Mouse (Mus musculus): Measurements from ENCODE around the gene Galm.

The Galm gene

DNA sequence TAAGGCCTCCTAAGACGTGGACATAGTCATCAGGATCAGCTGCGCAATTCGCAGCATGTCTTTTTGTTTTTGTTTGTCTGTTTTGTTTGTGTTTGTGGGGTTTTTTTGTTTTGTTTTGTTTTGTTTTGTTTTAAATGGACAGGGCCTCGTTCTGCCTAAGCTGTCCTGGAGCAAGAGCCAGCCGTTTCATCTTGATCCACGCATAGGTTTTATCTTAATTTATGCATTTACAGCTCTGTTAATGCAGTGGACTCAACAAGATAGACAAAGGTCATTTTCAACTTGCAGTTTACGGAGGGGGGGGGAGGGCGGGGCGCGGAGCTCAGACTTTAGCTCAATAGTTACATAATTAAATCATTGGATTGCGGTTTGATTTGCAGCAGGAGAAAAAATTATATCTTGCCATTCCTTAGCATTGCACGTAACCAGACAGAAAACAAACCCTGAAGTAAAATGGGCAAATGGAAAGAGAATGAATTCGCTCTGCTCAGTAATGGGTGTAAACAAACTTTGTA lies 1.3 kb downstream of the Galm start:
- no peak for DNase-seq (ENCODE audit: extremely low read depth, low read depth)

DNA sequence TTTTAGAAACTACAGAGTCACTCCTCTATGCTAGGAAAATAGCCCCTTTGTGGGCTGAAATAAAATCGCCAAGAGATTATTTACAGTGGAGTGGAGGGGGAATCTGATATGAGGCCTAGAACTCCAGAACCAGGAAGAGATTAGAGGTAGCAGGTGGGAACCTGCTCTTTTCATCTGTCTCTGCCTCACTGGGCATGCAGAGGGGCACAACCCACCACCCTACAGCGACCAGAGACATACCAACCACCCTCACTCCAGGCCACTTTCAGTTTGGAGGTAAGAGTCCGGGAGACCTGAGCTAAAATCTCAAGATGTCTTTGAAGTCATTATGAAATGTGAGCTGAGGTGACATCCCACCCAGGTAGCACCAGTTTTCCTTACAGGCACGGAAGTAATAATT lies 2.1 kb downstream of the Galm start:
- no peak for DNase-seq (ENCODE audit: extremely low read depth, low read depth)

DNA sequence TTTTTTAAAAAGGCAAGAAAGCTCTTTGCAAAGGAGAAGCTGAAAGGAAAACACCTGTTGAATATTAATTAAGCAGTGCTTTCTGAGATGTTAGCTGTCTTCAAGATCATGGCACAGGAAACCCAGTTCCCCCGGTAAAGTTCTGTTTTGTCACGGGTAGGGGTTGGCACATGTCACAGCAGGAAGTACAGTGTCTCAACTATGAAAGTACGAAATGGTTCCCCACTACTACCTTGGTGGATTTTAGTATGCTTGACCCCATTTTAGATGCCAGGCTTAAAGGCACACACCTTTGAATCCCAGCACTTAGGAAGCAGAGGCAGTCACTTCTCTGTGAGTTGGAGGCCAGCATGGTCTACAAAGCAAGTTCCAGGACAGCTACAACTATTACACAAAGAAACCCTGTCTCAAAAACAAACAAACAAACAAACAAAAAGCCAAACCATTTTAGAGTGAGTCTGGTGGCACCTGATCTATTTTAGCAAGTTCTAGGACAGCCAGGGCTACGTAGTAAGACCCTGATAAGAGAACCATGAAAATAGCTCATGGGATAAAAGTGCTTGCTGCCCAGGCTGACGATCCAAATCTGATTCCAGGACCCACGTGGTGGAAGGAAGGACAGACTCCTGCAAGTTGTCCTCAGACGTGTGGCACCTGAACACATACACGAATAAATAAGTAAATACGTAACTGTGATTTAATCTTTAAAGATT lies 3.6 kb downstream of the Galm start:
- no peak for DNase-seq (ENCODE audit: extremely low read depth, low read depth)

DNA sequence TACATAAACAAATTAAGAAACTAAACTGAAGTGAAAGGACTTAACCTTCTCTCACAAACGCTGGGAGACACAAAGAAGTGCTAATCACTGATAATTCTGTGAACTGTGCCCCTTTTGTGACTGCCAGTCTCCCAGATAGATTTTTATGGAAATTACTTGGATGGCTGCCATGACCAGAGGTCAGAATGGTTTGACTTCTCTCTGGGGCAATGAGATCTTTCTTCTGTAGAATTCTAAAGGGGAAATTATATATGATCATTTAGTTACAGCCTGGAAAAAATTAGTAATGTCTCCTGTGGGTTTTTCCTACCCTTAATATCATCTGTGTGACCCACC lies 4.1 kb downstream of the Galm start:
- no peak for DNase-seq (ENCODE audit: extremely low read depth, low read depth)

DNA sequence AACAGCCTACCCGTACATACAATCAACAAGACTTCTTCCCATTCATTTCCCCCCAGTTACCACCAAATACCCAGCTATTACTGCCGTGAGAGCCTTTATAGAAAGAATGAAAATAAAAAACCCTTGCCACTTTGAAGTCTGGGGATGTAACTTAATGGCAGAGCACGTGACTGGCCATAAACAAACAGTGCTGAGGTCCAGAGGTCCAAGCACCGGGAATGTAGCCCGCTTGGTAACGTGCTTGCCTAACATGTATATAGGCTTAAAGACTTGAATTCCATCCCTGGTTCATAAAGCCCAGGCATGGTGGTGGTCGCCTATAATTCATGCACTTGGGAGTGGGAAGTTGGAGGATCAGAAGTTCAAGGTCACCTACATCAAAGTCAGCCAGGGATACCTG lies 4.6 kb downstream of the Galm start:
- DNase-seq (ENCODE audit: extremely low read depth, low read depth), result no peak

DNA sequence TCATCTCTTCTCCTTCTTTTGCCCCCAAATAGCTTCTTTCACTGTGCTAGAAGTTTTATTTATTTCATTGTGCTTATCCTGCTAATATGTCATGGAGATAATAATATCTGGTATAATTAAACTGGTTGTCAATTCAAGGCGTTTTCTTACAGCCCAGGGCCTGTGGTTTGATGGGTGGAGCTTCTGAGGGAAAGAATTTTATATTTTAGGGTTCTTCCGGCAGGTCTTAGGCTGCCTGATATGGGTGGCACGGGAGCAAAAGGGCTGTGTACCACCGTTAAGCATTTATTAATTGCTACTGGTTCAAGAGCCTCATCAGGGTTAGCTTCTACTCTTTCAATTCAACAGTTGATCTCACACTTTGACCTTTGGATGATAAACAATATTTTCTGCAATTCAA lies 5.2 kb downstream of the Galm start:
- DNase-seq (ENCODE audit: extremely low read depth, low read depth), result no peak

DNA sequence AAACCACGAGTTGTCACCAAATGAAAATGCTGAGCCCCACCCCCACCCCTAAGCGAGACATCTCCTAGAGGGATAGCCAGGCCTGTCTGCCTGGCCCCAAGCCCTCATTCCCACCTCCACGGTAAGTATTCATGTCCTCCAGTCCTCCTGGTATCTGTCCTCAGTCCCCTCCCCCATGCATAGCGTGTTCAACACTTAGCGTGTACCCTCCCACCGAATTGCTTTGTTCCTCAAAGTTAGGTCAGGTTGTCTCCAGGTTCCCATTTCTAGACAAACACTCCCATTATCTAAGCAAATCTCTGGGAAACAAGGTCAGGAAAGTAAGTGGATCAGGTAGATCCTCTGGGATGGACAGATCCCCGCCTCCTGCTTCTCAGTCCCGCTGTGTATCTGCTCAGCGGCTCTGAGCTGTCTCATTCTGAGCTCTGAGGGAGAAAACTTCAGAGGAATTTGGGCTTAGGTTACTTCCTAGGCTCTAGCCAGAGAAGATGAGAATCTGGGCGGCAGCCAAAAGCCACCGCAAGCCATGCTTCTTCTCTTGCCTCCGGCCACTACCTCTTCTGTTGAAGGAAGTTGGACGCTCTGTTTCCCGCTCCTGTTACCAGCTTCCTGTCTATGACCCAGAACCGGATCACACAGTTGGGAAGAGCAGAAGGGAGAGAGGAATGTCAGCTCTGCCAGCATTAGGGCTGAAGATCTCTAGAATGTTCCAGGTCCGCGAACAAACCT lies 11.3 kb downstream of the Galm start:
- no peak for DNase-seq (ENCODE audit: extremely low read depth, low read depth)

DNA sequence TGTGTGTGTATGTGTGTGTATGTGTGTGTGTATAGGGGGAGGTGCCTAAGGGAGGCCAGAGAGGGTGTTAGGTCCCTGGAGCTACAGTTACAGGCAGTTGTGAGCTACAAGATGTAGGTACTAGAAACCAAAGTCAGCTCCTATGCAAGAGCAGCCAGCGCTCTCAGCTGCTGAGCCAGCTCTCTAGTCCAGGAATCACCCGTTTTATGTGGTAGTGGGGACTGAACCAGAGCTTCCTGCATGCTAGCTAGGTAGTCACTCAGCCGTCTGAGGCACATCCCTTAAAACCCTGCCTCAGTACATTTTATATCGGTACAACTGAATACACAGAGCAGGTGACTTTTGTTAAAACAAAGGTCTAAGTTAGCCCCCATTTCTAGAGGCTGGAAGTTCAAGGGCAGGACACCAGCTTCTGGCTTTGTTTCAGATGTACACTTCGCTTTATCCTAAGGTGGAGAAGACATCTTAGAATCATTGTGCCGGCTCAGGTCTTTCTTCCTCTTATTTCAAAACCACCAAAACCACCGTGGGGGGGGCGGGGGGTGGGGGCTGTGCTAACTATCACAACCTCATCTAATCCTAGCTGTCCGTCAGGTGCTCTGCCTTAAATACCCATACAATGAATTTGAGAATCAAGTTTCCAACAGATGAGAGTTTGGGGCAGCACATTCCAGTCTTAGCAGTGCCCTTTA lies 12.6 kb downstream of the Galm start:
- peak; percentile 41 for DNase-seq (ENCODE audit: extremely low read depth, low read depth)

DNA sequence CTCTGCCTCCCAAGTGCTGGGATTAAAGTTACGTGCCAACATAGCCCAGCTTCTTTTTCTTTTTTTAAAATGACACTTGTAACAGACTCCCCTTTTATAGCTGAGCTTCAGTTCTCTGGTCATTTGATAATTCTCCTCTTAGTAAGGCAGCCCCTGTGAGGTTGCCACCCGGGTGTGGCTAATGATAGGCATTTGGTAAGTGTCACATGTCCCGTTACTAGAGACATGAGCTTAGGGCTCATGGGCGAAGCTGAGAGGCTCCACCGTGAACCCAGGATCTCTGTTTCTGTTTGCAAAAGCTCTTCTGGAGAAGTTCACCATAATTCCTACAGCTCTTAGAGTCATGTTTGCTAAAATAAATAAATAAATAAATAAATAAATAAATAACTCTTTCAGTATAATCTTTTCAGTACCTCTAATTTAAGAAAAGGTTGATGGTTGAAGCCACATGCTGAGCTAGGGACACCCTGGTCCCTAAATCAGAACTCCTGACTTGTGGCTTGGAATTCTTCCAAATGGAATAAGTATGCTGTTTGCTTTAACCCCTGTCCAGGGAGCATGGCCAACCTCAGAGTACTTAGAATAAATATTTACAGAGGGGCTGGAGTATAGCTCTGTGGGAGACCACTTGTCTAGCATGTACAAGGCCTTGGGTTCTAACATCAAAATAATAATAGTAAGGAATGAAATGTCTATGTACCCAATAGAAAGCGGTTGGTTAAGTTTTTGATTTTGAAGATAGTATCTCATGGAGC lies 16.4 kb downstream of the Galm start:
- no peak for DNase-seq (ENCODE audit: extremely low read depth, low read depth)

DNA sequence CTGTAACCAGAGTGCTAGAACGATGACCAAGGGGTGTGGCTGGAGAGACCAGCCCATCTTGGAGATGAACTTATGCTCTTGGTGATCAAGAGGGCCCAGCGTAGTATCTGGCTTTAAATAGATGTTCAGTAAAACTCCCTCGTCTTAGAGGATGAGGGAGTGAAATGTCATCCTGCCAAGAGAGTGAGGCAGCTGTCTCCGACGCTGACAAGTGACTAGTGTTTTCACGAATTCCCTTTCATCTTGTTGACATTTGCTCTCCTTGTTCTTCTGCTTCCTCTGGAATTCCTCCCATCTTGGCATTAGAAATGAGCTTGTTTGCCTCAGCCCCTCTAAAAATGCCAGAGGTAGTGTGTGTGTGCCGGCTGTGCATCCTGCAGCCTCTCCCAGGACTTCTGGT lies 17.9 kb downstream of the Galm start:
- DNase-seq (ENCODE audit: extremely low read depth, low read depth), result no peak

DNA sequence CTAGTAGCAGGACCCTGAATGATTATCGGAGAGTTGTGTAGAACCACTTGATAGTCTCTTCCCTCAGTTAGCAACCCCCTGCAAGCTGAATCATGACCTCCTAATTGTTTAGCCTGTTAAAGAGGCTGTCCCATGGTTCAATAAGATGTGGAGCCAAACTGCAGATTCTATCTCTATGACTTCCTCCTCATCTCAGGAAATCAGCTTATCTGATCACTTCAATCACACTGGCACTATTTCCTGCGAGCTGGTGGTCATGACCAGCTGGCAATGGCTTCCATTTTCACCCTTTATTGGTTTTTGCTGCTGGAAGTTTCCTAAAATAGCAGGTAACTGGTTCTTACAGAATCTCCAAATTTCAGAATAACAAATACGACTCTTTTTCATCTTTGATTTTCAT lies 18.5 kb downstream of the Galm start:
- DNase-seq (ENCODE audit: extremely low read depth, low read depth), result no peak

DNA sequence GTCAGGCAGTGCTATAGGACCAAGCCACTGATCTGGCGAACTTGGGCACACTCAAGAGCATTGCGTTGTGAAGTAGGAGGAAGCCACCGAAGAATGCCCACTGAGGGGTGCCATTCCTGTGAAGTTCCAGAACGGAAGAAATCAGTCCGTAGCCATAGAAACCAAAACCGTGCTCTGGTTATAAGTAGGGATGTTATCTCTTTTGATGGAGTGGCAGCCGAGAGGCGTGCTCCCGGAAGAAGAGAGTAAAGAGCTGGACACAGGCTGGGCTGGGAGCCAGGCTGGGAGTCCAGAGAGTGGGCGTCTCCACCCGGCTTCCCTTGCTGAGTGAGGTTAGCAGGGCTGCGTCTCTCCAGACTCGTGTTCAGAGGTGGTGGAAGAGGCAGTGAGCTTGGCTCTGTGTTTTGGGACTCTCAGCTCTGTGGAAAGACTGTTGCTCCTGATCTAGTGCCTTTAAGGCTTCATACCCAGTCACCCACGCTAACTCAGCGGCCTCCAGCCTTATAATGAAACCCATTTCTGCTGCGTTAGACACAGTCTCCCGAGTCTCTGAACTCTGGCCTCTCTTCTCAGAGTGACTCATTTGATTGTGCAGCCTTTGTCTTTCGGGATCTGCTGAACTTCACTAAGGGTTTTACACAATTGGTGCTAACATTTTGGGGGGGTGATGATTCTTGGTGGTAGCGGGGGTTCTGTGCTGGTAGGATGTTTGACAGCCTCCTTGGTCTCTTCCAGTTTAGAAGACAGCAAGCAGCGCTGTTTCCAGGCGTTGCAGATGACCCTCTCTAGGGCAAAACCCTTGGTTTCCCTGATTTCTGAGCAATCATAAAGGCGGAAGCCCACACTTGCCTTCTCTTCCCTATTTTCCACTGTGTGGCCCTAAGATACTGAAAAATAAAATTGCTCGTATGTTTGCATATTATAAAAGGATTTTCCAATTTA lies 21.1 kb downstream of the Galm start:
- no peak for DNase-seq (ENCODE audit: extremely low read depth, low read depth)

DNA sequence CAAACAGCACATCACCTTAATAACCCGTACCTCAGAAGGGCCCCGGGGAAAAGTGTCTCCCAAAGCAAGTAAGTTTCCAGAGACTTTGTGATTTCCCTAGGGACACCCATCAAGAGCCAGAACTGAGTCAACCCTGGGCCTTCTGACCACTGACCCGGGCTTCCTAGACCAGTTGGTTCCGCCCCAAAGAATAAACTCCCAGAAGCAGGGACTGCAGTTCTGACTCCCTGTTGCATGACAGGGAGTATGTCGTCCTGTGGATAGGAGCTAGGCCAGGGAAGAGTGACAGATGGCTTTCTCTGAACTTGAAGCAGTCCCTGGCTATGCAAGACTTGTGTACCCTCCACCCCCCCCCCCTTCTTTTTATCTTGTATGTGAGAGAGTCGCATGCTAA lies 21.7 kb downstream of the Galm start:
- no peak for DNase-seq (ENCODE audit: extremely low read depth, low read depth)

DNA sequence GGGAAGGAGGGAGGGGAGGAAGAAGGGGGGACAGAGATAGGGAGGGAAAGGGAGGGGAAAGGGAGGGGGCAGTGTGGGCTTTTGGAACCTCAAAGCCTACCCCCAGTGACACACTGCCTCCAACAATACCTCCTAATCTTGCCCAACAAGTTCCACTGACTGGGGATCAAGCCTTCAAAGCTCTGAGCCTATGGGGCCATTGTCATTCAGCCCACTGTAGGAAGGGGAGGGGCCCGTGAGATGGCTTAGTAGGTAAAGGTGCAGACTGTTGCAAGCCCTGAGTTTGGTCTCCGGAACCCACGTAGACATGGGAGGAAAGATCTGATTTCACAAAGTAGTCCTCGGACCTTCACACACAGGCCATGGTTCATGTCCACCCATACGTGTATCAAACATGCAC lies 24.1 kb downstream of the Galm start:
- DNase-seq (ENCODE audit: extremely low read depth, low read depth), result no peak

DNA sequence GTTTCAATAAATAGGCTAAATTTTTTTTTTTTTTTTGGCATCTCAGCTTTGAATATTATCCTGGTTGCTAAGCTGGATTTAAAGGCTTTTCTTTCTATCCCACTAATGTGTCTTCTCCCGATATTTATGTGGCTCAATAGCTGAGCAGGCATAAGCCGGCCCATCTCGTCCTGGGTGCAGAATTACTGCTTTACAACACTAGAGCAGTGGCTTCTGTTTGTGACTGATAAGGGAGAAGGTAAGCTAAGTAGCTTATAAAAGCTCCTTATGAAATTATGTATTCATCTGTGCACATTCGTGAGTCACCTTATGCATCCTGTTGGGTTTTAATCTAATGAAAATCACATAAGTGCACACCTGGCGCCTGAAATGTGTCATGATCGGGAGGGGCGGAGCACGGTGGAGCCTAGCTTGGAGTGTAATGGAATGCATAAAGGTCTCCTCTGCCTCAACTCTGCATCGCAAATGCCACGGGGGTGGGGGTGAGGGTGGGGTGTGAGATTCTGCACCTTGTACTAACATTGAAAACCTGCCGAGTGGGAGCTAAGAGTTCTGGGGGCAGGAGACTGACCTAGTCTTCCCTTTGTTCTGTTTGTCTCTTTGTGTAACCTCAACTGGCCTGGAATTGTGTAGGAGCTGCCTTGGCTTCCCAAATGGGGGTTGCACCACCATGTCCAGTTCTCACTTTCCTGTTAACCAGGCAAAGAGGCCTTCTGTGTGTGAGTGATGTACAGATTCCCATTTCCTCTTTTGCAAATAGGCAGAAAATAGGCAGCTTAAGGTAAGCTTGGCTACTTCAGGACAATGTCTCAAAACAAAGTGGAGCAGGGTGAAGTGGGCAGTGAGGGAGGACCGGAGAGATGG lies 25.7 kb downstream of the Galm start:
- DNase-seq (ENCODE audit: extremely low read depth, low read depth), result peak; percentile 33

DNA sequence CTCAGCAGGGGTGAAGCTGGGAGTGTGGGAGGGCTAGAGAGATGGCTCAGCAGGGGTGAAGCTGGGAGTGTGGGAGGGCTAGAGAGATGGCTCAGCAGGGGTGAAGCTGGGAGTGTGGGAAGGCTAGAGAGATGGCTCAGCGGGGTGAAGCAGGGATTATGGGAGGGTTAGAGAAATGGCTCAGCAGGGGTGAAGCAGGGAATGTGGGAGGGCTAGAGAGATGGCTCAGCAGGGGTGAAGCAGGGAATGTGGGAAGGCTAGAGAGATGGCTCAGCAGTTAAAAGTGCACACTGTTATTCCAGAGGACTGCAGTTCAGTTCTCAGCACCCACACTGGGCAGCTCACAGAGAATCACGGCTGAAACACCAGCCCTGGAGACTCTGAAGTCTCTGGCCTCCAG lies 26.4 kb downstream of the Galm start:
- no peak for DNase-seq (ENCODE audit: extremely low read depth, low read depth)

DNA sequence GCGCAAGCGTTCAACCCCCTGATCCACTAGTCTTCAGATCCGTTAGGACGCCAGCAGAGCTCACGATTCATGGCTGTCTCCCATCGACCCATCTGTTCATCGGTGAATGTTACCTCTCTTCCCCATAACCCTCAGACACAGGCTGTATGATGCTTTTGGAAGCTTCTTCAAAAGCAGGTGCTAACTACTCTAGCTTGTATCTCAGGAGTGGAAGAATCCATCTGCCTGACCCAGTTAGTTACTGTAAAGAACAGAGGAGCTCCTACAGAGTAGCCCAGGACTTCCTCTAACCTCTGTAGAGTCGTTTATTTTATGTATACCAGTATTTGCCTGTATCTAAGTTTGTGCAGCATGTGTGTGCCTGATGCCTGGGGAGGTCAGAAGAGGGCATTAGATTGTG lies 29.6 kb downstream of the Galm start:
- no peak for DNase-seq (ENCODE audit: extremely low read depth, low read depth)

DNA sequence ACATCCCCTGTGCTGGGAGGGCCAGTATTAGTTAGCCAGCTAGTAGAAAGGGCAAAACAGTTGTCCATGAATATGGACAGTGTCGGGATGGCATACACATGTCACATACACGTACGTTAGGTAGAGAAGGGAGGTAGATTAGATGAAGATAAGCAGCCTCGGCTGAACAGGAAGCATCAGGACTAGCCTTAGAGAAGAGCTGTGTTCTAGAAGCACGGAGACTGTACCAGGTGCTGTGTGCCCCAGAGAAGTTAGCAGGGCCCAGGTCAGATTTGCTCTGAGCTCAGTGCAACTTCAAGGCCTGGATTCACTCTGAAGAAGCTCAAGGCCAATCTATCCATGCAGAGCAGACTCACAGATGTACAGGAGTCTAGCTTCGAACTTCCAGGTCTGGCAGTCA lies 30.2 kb downstream of the Galm start:
- DNase-seq (ENCODE audit: extremely low read depth, low read depth), result no peak

DNA sequence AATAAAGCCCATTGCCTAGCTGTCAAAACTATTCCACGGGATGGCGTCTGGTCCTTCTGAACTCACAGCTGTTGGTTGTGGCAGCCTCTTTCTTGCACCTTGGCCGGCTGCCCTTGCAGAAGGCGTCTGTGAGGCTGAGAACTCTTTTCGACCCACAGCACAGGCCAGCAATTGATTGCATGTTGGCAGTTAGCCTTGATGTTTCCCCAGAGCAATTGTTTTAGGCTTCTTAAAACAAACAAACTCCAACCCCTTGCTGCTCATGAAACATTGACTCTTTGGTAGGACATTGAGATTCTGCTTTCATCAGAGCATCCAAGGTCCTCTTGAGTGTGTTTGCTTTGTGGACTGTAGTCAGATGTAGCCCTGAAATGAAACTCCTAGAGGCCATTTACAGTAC lies 33.2 kb downstream of the Galm start:
- DNase-seq (ENCODE audit: extremely low read depth, low read depth), result no peak

DNA sequence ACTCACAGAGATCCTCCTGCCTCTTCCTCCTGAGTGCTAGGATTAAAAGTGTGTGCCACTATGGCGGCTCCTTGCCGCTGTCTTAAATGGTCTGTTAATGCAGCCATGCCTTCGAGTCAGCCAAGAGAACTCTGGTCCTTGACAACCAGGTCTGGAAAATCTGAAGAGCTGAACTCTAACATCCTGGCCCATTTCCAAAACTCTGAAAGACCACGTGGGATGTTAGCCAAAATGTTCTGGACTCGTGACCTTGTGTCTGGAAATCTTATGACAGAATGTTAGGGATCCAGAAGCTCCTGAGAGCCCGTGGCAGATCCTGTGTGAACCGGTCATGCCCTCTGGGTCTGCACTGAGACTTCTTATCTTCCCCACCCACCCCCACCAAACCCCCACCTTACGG lies 36.7 kb downstream of the Galm start:
- DNase-seq (ENCODE audit: extremely low read depth, low read depth), result no peak
